Mouse (Mus musculus) midbrain, embryonic 10.5 days (tissue): ENCODE measurements around the gene Pde4c. TPM values are rescaled to one million over a fixed set of nuclear protein-coding genes. Genes with fewer than 3 reads are reported as not detected.

Source experiments
- DNase-seq: peaks from one replicate; pipeline ENCODE4 v3.0.0-alpha.2; 2017; ENCODE audit warnings: low spot score
- H3K27ac ChIP-seq: fragments of 300-500 bp; sonication (generic); replicated peaks from 2 replicates; pipeline ENCODE4 v1.5.1; 2016; ENCODE audit warnings: mild to moderate bottlenecking
- H3K27me3 ChIP-seq: fragments of 300-500 bp; sonication (generic); 2 replicates; pipeline ENCODE4 v1.6.1; 2016; ENCODE audit warnings: low read depth, mild to moderate bottlenecking; ENCODE audit not compliant: poor library complexity, severe bottlenecking
- H3K36me3 ChIP-seq: fragments of 300-500 bp; sonication (generic); 2 replicates; pipeline ENCODE4 v1.6.1; 2016; ENCODE audit warnings: mild to moderate bottlenecking, moderate library complexity
- H3K4me1 ChIP-seq: fragments of 300-500 bp; sonication (generic); 2 replicates; pipeline ENCODE4 v1.6.1; 2016
- H3K4me3 ChIP-seq: fragments of 300-500 bp; sonication (generic); 2 replicates; pipeline ENCODE4 v1.5.1; 2016; ENCODE audit warnings: mild to moderate bottlenecking, moderate library complexity
- H3K9me3 ChIP-seq: fragments of 300-500 bp; sonication (generic); replicated peaks from 2 replicates; pipeline ENCODE4 v1.6.1; 2016; ENCODE audit warnings: mild to moderate bottlenecking
- WGBS: fragments of 180-500 bp; shearing (Covaris S2); methylation state at CpG from one replicate; pipeline ENCODE4 v1.1.7; 2016; 5-methylcytosine and 5-hydroxymethylcytosine counted together
- polyA plus RNA-seq: library from polyadenylated mRNA; unstranded; fragments of >200 nt; fragmentation: Nextera tagmentation; extraction: Ambion mirVana; gene quantifications from 2 replicates; pipeline ENCODE4 v1.2.1, GENCODE M21; 2016

The Pde4c gene
- polyA plus RNA-seq, 1 experiment from 2014 or later, result 0.78 TPM

- Histone ChIP-seq H3K9me3 (no peaks in the 10 kb centered on the region), H3K4me3 (no peak overlapping the region), H3K27me3 (no peaks in the 10 kb centered on the region), H3K27ac (peak overlapping the region; percentile 23), H3K4me1 (peaks cover 36% of the 10 kb centered on the region), H3K36me3 (0 out of 2 replicates have a peak, but pooled peaks cover 5% of the 10 kb centered on the region)
- DNase-seq, result no peak
- 95% methylated on average over 3 of the region's 3 CpGs for WGBS
These were observed 35.4 kb upstream of the Pde4c start for GRCm38 (mm10) chr8:70688136-70688535.

GRCm38 (mm10) chr8:70689892-70690390, 33.6 kb upstream of the Pde4c start:
- peaks cover 16% of the 10 kb centered on the region for H3K27me3 ChIP-seq
- WGBS, result 82% methylated on average over 5 of the region's 5 CpGs
- H3K27ac ChIP-seq, result peak overlapping the region; percentile 46
- DNase-seq, result no peak
- no peak overlapping the region for H3K4me3 ChIP-seq
- H3K4me1 ChIP-seq, result peaks cover 37% of the 10 kb centered on the region
- 0 out of 2 replicates have a peak, but pooled peaks cover 5% of the 10 kb centered on the region for H3K36me3 ChIP-seq
- no peaks in the 10 kb centered on the region for H3K9me3 ChIP-seq

DNA sequence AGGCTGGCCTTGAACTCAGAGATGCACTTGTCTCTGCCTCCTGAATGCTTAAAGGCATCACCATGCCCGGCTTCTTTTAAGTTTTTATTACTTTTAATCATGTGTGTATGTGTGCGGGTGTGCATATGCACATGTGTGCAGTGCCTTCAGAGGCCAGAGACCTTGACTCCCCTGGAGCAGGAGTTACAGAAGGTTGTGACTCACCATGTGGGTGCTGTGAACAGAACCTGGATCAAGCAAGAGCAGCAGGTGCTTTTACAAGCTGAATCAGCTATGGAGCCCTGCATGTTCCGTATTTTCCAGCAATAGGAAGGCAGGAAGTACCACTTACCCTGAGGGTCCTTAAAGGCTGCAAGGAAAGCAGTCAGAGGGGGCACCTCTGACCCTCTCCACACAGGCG, 32.3 kb upstream of the Pde4c start:
- Histone ChIP-seq H3K27me3 (peaks cover 29% of the 10 kb centered on the region), H3K4me3 (peak overlapping the region; percentile 48), H3K9me3 (no peaks in the 10 kb centered on the region), H3K36me3 (0 out of 2 replicates have a peak, but pooled peaks cover 5% of the 10 kb centered on the region), H3K27ac (peak overlapping the region; percentile 95), H3K4me1 (peaks cover 50% of the 10 kb centered on the region)
- 63% methylated on average over 4 of the region's 4 CpGs for WGBS
- no peak for DNase-seq

DNA sequence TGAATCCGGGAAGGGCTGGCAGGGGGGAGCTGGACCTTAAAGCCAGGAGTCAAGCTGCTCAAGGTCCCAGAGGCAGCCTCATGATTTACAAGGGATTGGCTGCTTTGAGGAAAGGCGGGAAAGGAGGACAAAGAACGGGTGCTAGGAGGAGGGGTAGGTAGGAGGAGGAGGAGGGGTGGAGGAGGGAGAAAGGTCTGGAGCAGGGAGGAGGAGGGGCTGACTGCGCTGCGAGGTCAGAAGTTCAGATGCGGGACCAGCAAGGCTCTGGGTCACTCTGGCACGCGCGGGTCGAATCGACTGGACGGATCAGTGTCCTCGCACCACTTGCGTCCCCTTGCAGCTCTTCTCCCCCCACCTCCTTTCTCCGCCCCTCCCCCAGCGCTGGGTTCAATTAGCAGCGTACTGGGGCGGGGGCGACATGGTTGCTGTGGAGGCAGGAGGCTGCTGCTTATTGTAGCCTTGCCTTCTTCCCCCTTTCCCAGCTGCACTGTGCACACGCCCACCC, 31.7 kb upstream of the Pde4c start:
- H3K27me3 ChIP-seq, result peaks cover 32% of the 10 kb centered on the region
- H3K4me1 ChIP-seq, result peaks cover 55% of the 10 kb centered on the region
- H3K4me3 ChIP-seq, result peak overlapping the region; percentile 48
- 0% methylated on average over 20 of the region's 20 CpGs for WGBS
- DNase-seq, result peak; percentile 93
- 0 out of 2 replicates have a peak, but pooled peaks cover 5% of the 10 kb centered on the region for H3K36me3 ChIP-seq
- peak overlapping the region; percentile 95 for H3K27ac ChIP-seq
- H3K9me3 ChIP-seq, result no peaks in the 10 kb centered on the region

GRCm38 (mm10) chr8:70693636-70694035, 29.9 kb upstream of the Pde4c start:
- no peak for DNase-seq
- WGBS, result 87% methylated on average over 5 of the region's 5 CpGs
- Histone ChIP-seq H3K4me3 (no peak overlapping the region; the same call in 1 of the 2 replicates), H3K27me3 (peaks cover 32% of the 10 kb centered on the region), H3K27ac (no peak overlapping the region), H3K36me3 (no peaks in the 10 kb centered on the region), H3K4me1 (peaks cover 71% of the 10 kb centered on the region), H3K9me3 (no peaks in the 10 kb centered on the region)

GRCm38 (mm10) chr8:70695318-70696018, 28.1 kb upstream of the Pde4c start:
- H3K36me3 ChIP-seq, result no peaks in the 10 kb centered on the region
- H3K4me3 ChIP-seq, result 0 out of 2 replicates have a peak overlapping the region, but pooled peaks have one; percentile 6
- no peaks in the 10 kb centered on the region for H3K9me3 ChIP-seq
- H3K4me1 ChIP-seq, result peaks cover 63% of the 10 kb centered on the region
- WGBS, result 32% methylated on average over 32 of the region's 32 CpGs
- peaks cover 32% of the 10 kb centered on the region for H3K27me3 ChIP-seq
- H3K27ac ChIP-seq, result peak overlapping the region; percentile 87
- no peak for DNase-seq

DNA sequence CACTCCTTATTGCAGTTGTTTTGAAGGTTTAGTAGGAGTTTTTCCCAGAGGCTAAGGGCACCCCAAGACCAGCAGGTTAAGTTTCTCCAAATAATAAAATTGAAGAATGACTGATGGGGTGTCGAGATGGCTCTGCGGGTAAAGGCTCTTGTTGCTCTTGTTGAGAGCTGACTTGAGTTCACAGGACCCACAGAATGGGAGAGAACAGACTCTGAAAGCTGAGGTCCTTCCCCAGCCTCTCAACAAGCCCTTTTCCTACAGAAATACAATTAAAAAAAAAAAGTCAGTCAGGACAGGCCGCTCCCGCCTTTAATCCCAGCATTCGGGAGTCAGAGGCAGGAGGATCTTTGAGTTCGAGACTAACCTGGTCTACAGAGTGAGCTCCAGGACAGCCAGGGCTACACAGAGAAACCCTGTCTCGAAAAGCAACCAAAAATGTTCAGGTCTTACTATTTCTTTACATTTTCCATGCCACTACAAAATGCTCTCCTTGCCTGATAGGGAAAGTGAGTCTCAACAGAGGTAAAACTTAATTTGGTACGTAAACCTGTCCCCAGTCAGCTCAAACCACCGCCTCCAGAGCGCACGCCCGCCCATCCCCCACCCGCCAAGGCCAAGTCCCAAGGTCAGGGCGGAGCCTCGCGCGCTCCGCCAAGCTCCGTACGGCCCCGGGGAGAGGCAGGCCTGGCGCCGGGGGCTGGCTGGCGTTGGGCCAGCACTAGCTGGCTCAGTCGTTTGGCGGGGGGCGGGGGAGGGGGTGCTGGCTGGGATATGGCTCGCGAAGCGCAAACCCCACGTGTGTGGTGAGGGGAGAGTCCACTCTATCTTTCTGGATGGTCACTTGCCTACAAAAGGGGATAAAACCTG, 27.3 kb upstream of the Pde4c start:
- Histone ChIP-seq H3K4me3 (peak overlapping the region; percentile 45), H3K4me1 (peaks cover 65% of the 10 kb centered on the region), H3K27me3 (peaks cover 32% of the 10 kb centered on the region), H3K36me3 (peaks cover 2% of the 10 kb centered on the region), H3K9me3 (no peaks in the 10 kb centered on the region), H3K27ac (peak overlapping the region; percentile 87)
- 10% methylated on average over 31 of the region's 31 CpGs for WGBS
- DNase-seq, result peak; percentile 81

DNA sequence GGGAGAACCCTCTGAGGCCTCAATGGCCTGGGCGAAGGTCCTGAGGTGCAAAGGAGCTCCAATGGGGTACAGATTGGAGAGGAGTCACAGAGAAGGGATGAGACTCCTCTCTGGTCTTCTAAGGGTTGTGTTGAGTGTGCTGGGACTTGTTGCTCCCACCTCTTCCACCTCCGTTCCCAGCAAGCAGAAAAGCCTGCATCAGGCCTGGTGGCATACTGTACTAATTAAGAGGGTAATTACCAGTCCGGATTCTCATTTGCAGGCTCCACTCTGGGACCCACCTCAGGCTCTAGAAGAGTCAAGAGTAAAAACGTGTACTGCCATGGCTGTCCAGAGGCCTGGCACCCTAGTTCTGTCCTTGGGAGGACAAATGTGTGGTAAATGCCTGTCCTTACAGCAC, 26.6 kb upstream of the Pde4c start:
- H3K27ac ChIP-seq, result peak overlapping the region; percentile 87
- H3K4me3 ChIP-seq, result peak overlapping the region; percentile 45
- H3K4me1 ChIP-seq, result peaks cover 65% of the 10 kb centered on the region
- no peak for DNase-seq
- 62% methylated on average over 4 of the region's 4 CpGs for WGBS
- H3K36me3 ChIP-seq, result peaks cover 7% of the 10 kb centered on the region
- no peaks in the 10 kb centered on the region for H3K9me3 ChIP-seq
- H3K27me3 ChIP-seq, result peaks cover 32% of the 10 kb centered on the region

DNA sequence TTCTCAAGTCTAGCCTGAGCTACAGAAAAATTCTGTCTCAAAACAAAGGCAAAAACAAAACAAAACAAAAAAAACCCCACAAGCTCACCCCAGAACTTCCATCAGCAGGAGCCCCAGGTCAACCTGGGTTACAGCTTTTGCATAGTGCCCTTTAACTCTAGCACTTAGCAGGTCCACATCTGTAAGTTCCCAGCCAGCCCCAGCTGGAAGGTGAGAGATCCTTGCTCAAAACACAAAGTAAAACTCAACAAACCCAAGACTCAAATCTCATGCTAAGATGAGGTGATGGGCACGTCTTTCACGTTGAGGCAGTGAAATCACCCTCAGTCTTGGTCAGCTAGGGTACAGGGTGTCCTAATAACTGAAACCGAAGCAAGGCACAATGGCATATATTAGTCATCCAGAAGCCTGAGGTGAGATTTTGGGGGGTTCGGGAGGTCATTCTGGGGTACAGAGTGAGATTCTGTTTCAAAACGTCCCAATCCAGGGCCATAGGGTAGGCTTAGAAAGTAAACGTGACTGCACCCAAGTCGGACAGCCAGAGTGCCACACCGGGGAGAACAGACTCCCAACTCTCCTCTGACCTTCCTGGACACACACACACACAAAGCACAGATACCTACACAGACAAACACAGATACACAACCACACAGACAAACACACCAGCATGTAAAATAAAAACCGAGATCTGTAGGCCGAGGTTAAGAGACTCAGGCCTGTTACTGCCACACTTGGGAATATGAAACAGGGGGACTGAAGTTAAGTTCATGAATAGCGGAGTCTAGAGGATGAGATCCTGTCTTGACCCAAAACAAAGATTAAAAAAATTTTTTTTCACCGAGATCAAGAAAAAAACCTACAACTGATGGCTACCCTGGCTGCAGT, 25.9 kb upstream of the Pde4c start:
- Histone ChIP-seq H3K36me3 (peaks cover 9% of the 10 kb centered on the region), H3K4me1 (peaks cover 58% of the 10 kb centered on the region), H3K27me3 (peaks cover 32% of the 10 kb centered on the region), H3K9me3 (no peaks in the 10 kb centered on the region), H3K4me3 (peak overlapping the region; percentile 98), H3K27ac (peak overlapping the region; percentile 99)
- 76% methylated on average over 12 of the region's 12 CpGs for WGBS
- DNase-seq, result no peak

DNA sequence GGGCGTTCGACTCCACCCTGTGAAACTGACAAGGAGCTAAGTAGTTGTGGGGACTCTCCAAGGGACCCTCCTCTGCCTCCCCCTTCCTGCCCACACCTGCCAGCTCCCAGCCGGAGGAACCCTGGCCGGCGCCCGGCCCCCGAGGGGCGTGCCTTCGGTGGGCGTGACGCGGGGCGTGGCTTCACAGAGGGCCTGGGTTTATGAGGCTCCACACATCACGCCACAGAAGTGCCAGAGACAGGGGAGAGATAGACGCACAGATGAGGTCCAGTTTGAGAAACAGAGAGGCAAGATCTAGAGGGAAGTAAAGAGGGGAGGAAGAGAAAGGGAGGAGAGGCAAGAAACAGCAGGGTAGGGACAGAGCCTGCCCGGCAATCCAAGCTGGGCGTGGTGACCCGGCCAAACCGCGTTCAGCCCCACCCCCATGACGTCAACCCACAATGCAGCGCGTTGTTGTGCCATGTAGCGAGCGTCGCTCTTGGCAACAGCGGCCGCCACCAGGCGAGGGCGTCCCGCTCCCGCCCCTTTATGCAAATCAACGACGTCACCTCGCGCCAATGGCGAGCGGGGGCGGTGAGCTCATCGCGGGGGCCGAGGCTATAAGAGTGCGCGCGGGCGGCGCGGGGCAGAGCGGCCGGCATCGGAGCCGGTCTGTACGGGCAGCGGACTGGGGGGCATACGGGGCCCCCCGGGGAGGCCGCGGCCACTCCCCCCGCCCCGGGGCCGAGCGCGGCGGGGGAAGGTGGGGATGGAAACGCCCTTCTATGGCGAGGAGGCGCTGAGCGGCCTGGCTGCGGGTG, 25.0 kb upstream of the Pde4c start, which contains the start of gene Jund:
Jund (plus strand) TSS at position 640 of the 800 bp plus-strand sequence.
- peaks cover 56% of the 10 kb centered on the region for H3K4me1 ChIP-seq
- peak within 1 kb of the TSS; percentile 99 for H3K27ac ChIP-seq
- peaks cover 28% of the 10 kb centered on the region for H3K27me3 ChIP-seq
- peak within 1 kb of the TSS; percentile 98 for H3K4me3 ChIP-seq
- WGBS, result under 1% methylated on average over 68 of the region's 69 CpGs
- H3K36me3 ChIP-seq, result peaks cover 18% of the 10 kb centered on the region
- no peaks in the 10 kb centered on the region for H3K9me3 ChIP-seq
- peak; percentile 99 for DNase-seq

- 0% methylated on average over 89 of the region's 89 CpGs for WGBS
- H3K27ac ChIP-seq, result peak overlapping the region; percentile 99
- no peaks in the 10 kb centered on the region for H3K9me3 ChIP-seq
- DNase-seq, result peak; percentile 79
- H3K27me3 ChIP-seq, result peaks cover 21% of the 10 kb centered on the region
- peak overlapping the region; percentile 98 for H3K4me3 ChIP-seq
- H3K4me1 ChIP-seq, result peaks cover 55% of the 10 kb centered on the region
- H3K36me3 ChIP-seq, result peaks cover 23% of the 10 kb centered on the region
These were observed 24.2 kb upstream of the Pde4c start for GRCm38 (mm10) chr8:70699116-70699833.
